Mouse (Mus musculus): ENCODE results near the gene Txn1. TPM values are rescaled to one million over a fixed set of nuclear protein-coding genes. Genes with fewer than 3 reads are reported as not detected.
A peak's percentile ranks its signal among the peaks of the same experiment; 100 is the strongest.

The Txn1 gene
- total RNA-seq, 2 experiments from 2014 or later, result 69.4 to 71.6 TPM

- DNase-seq (ENCODE audit: low spot score), result no peak
Measured at GRCm38 (mm10) chr4:57942892-57943291, 13.3 kb downstream of the Txn1 start.

- no peak for DNase-seq (ENCODE audit: low spot score)
Measured at GRCm38 (mm10) chr4:57940631-57941030, 15.6 kb downstream of the Txn1 start.

GRCm38 (mm10) chr4:57937292-57937691 is 18.9 kb downstream of the Txn1 start:
- DNase-seq (ENCODE audit: low spot score), result no peak

GRCm38 (mm10) chr4:57934181-57934580 is 22.0 kb downstream of the Txn1 start:
- DNase-seq (ENCODE audit: low spot score), result no peak

GRCm38 (mm10) chr4:57930559-57931170 is 25.5 kb downstream of the Txn1 start:
- no peak for DNase-seq (ENCODE audit: low spot score)

GRCm38 (mm10) chr4:57927464-57928205 is 28.6 kb downstream of the Txn1 start:
- no peak for DNase-seq (ENCODE audit: low spot score)

- DNase-seq (ENCODE audit: low spot score), result no peak
Measured at GRCm38 (mm10) chr4:57924556-57925071, 31.6 kb downstream of the Txn1 start.

- DNase-seq (ENCODE audit: low spot score), result no peak
Measured at GRCm38 (mm10) chr4:57922171-57922570, 34.0 kb downstream of the Txn1 start.

GRCm38 (mm10) chr4:57920522-57920921 is 35.7 kb downstream of the Txn1 start:
- no peak for DNase-seq (ENCODE audit: low spot score)

GRCm38 (mm10) chr4:57919494-57920423 is 36.5 kb downstream of the Txn1 start:
- no peak for DNase-seq (ENCODE audit: low spot score)

- no peak for DNase-seq (ENCODE audit: low spot score)
Measured at GRCm38 (mm10) chr4:57916711-57917110, 39.5 kb downstream of the Txn1 start.

- DNase-seq (ENCODE audit: low spot score), result no peak
Measured at GRCm38 (mm10) chr4:57916201-57916661, 40.0 kb downstream of the Txn1 start, which contains the start of gene D630039A03Rik. Gene D630039A03Rik (minus strand): TSS chr4:57916297.

GRCm38 (mm10) chr4:57915216-57915965 is 40.8 kb downstream of the Txn1 start:
- DNase-seq (ENCODE audit: low spot score), result peak; percentile 30

GRCm38 (mm10) chr4:57914193-57915190 is 41.7 kb downstream of the Txn1 start:
- DNase-seq (ENCODE audit: low spot score), result no peak

- DNase-seq (ENCODE audit: low spot score), result no peak
Measured at GRCm38 (mm10) chr4:57913021-57913420, 43.2 kb downstream of the Txn1 start.

- DNase-seq (ENCODE audit: low spot score), result no peak
Measured at GRCm38 (mm10) chr4:57908860-57909259, 47.4 kb downstream of the Txn1 start.

- DNase-seq (ENCODE audit: low spot score), result no peak
Measured at GRCm38 (mm10) chr4:57906708-57907107, 49.5 kb downstream of the Txn1 start.

- no peak for DNase-seq (ENCODE audit: low spot score)
Measured at GRCm38 (mm10) chr4:57904638-57905037, 51.6 kb downstream of the Txn1 start.

GRCm38 (mm10) chr4:57904211-57904610 is 52.0 kb downstream of the Txn1 start:
- peak; percentile 61 for DNase-seq (ENCODE audit: low spot score)

GRCm38 (mm10) chr4:57902619-57903018 is 53.6 kb downstream of the Txn1 start:
- DNase-seq (ENCODE audit: low spot score), result no peak
